Mouse (Mus musculus) cortical plate, adult 2 months (tissue): ENCODE data around the gene Srpk2. TPM values are rescaled to one million over a fixed set of nuclear protein-coding genes. Genes with fewer than 3 reads are reported as not detected.

ENCODE experiments used
- H3K27ac ChIP-seq: fragments of 200-500 bp; 2 replicates; pipeline ENCODE4 v1.5.1; 2012; ENCODE audit warnings: low read length, control low read depth, inconsistent platforms; ENCODE audit not compliant: insufficient read depth
- H3K4me1 ChIP-seq: fragments of 200-500 bp; 2 replicates; pipeline ENCODE4 v1.6.1; 2011; ENCODE audit warnings: low read length; ENCODE audit not compliant: control insufficient read depth, insufficient read depth
- H3K4me3 ChIP-seq: fragments of 200-500 bp; 2 replicates; pipeline ENCODE4 v1.5.1; 2011; ENCODE audit warnings: mild to moderate bottlenecking, low read length, control low read depth; ENCODE audit not compliant: insufficient read depth
- CTCF ChIP-seq: fragments of 200-500 bp; IDR thresholded peaks from 2 replicates; pipeline ENCODE4 v1.5.1; 2011; ENCODE audit warnings: mild to moderate bottlenecking, control low read depth, low read length; ENCODE audit not compliant: insufficient read depth; ENCODE audit errors: extremely low read depth
- POLR2A ChIP-seq: fragments of 200-500 bp; IDR thresholded peaks from 2 replicates; pipeline ENCODE4 v1.6.1; 2011; ENCODE audit warnings: mild to moderate bottlenecking, low read length, control low read depth; ENCODE audit not compliant: insufficient read depth; ENCODE audit errors: extremely low read depth
- polyA plus RNA-seq: library from polyadenylated mRNA; depleted of rRNA; stranded (reverse); fragments of >200 nt; gene quantifications from 2 replicates; pipeline ENCODE4 v1.2.3, GENCODE M21; 2012

Srpk2 gene
- polyA plus RNA-seq, 1 experiment, result 91.5 TPM

GRCm38 (mm10) chr5:23674829-23675498, 9.5 kb downstream of the Srpk2 start:
- Histone ChIP-seq H3K27ac (no peak overlapping the region), H3K4me3 (peak overlapping the region; percentile 79)
- no peak for TF ChIP-seq POLR2A
- TF ChIP-seq CTCF, result peak; percentile 23; the same call in 1 of the 2 replicates

GRCm38 (mm10) chr5:23672136-23672535, 12.3 kb downstream of the Srpk2 start:
- TF ChIP-seq CTCF, result no peak
- TF ChIP-seq POLR2A, result no peak
- H3K27ac ChIP-seq, result no peak overlapping the region
- no peaks in the 10 kb centered on the region for H3K4me1 ChIP-seq
- H3K4me3 ChIP-seq, result no peak overlapping the region

More at GRCm38 (mm10) chr5:23674829-23675498, 9.5 kb downstream of the Srpk2 start:
- H3K4me1 ChIP-seq, result no peaks in the 10 kb centered on the region

- no peaks in the 10 kb centered on the region for H3K4me1 ChIP-seq
- TF ChIP-seq POLR2A (no peak), CTCF (peak; percentile 4; the same call in 1 of the 2 replicates)
- no peak overlapping the region for H3K4me3 ChIP-seq
- no peak overlapping the region for H3K27ac ChIP-seq
Measured at GRCm38 (mm10) chr5:23670880-23671279, 13.5 kb downstream of the Srpk2 start.

GRCm38 (mm10) chr5:23665906-23666305, 18.5 kb downstream of the Srpk2 start:
- no peak overlapping the region for H3K4me3 ChIP-seq
- H3K4me1 ChIP-seq, result no peaks in the 10 kb centered on the region
- TF ChIP-seq CTCF, result no peak
- TF ChIP-seq POLR2A, result no peak
- H3K27ac ChIP-seq, result no peak overlapping the region

GRCm38 (mm10) chr5:23661191-23661590, 23.2 kb downstream of the Srpk2 start:
- H3K4me3 ChIP-seq, result no peak overlapping the region
- H3K4me1 ChIP-seq, result no peaks in the 10 kb centered on the region
- TF ChIP-seq CTCF (no peak), POLR2A (no peak)
- no peak overlapping the region for H3K27ac ChIP-seq

GRCm38 (mm10) chr5:23658017-23658416, 26.4 kb downstream of the Srpk2 start:
- Histone ChIP-seq H3K4me3 (no peak overlapping the region), H3K4me1 (no peaks in the 10 kb centered on the region), H3K27ac (no peak overlapping the region)
- TF ChIP-seq POLR2A, result no peak

GRCm38 (mm10) chr5:23656590-23656989, 27.8 kb downstream of the Srpk2 start:
- no peak overlapping the region for H3K4me3 ChIP-seq
- H3K4me1 ChIP-seq, result no peaks in the 10 kb centered on the region
- TF ChIP-seq CTCF (no peak), POLR2A (no peak)
- H3K27ac ChIP-seq, result no peak overlapping the region

- H3K27ac ChIP-seq, result no peak overlapping the region
- TF ChIP-seq POLR2A, result no peak
- no peak for TF ChIP-seq CTCF
- H3K4me3 ChIP-seq, result no peak overlapping the region
- no peaks in the 10 kb centered on the region for H3K4me1 ChIP-seq
Measured at GRCm38 (mm10) chr5:23655030-23655429, 29.4 kb downstream of the Srpk2 start.

- TF ChIP-seq CTCF (no peak), POLR2A (no peak)
Measured at GRCm38 (mm10) chr5:23652326-23652725, 32.1 kb downstream of the Srpk2 start.

GRCm38 (mm10) chr5:23651786-23652185, 32.6 kb downstream of the Srpk2 start:
- Histone ChIP-seq H3K4me1 (no peaks in the 10 kb centered on the region), H3K4me3 (no peak overlapping the region)
- TF ChIP-seq CTCF (no peak), POLR2A (no peak)

More at GRCm38 (mm10) chr5:23652326-23652725, 32.1 kb downstream of the Srpk2 start:
- H3K4me1 ChIP-seq, result no peaks in the 10 kb centered on the region
- no peak overlapping the region for H3K4me3 ChIP-seq
- H3K27ac ChIP-seq, result no peak overlapping the region

GRCm38 (mm10) chr5:23650504-23650903, 33.9 kb downstream of the Srpk2 start:
- Histone ChIP-seq H3K4me3 (no peak overlapping the region), H3K27ac (no peak overlapping the region), H3K4me1 (no peaks in the 10 kb centered on the region)
- TF ChIP-seq CTCF, result no peak
- no peak for TF ChIP-seq POLR2A

More at GRCm38 (mm10) chr5:23651786-23652185, 32.6 kb downstream of the Srpk2 start:
- H3K27ac ChIP-seq, result no peak overlapping the region
